Mouse (Mus musculus): Measurements from ENCODE around the gene Taar9.
"Not testable (repeated sequence)": the region's sequence is repeated elsewhere in the genome, so short reads cannot be mapped to it uniquely, and the experiment has no call there.

Taar9 gene

DNA sequence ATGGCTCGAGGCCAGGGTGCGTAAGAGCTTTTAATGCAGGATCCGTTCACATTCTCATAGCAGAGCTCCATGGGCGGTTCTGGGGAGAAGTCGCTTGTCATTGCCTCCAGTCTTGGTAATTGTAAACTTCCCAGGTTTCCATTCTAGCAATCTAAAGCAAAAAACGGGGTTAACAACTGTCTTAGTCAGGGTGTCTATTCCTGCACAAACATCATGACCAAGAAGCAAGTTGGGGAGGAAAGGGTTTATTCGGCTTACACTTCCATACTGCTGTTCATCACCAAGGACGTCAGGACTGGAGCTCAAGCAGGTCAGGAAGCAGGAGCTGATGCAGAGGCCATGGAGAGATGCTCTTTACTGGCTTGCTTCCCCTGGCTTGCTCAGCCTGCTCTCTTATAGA, at the start of gene Taar9:
Taar9 (minus strand) TSS at position 101 of the 400 bp plus-strand sequence.
- not testable (repeated sequence) for DNase-seq (ENCODE audit: low read depth, low spot score)

- DNase-seq (ENCODE audit: low read depth, low spot score): no peak
Measured at GRCm38 (mm10) chr10:24158470-24159254, 49.3 kb upstream of the Taar9 start.

- DNase-seq (ENCODE audit: low read depth, low spot score): no peak
Measured at GRCm38 (mm10) chr10:24150086-24150485, 40.8 kb upstream of the Taar9 start.

- DNase-seq (ENCODE audit: low read depth, low spot score): peak; percentile 86
Measured at GRCm38 (mm10) chr10:24149135-24149781, 39.9 kb upstream of the Taar9 start, which contains the start of gene Stx7. Gene Stx7 (plus strand): TSS chr10:24149302.

DNA sequence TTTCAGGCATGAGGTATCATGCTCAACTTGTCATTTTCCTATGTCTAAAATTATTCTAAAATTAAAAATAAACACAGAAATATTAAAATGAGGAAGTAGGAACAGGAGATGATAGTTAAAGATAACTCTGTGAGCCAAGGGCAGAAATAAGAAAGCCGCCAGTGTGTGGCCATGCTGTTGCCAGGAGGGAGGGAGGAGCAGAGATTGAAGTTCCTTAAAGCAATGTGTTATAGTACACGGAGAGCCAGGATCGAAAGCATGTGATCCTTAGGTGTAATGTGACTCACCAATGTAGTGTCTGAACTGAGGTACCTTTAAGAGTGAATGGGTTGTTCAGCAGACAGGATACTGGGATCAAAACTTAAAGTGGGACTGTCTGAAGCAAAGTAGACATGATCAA, 33.4 kb upstream of the Taar9 start:
- DNase-seq (ENCODE audit: low read depth, low spot score): no peak

DNA sequence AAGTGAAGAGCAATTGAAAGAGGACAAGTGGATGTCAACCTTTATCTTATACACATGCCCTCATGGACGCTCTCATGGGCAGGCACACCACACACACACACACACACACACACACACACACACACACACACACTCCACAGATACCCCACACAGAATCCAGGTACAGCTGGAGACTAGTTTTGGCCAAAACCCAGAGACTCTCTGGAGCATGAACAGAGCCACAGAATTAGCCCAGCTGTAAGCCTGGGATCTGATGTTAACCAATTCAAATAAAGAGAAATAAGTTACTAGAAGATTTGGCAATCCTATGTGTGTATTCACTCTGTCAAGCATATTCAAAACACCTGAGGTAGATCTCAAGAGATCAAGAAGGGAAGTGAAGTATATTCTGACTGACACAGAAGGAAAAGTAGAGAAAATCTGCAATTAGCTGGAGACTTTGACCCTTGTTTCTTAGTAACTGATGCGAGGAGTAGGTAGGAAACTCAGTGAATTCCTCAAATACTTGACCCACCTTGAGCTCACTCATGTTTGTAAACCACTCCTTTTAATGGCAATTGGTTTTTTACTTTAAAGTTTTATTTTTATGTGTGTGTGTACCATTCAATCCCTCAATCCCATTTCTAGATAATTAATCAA, 29.4 kb upstream of the Taar9 start:
- no peak for DNase-seq (ENCODE audit: low read depth, low spot score)

GRCm38 (mm10) chr10:24134071-24134645, 24.8 kb upstream of the Taar9 start:
- no peak for DNase-seq (ENCODE audit: low read depth, low spot score)

- DNase-seq (ENCODE audit: low read depth, low spot score): no peak
Measured at GRCm38 (mm10) chr10:24133132-24133531, 23.8 kb upstream of the Taar9 start.

DNA sequence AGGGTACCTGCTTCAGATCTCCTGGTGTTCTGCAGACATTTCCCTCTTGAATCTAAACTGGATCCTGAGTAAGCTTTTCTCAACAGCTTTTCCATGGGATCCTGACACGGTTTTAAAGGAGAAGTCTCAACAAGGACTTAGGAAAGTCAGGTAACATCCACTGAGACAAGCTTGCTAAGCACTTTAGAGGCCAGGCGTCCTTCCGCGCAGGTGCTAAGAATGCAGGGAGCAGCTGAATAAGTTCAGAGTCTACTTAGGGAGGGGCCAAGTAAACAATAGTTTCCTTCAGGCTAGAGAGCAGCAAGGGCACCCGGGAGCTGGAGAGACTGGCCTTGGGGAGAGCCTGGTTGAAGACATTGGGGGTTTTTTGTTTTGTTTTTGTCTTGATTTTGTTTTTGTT, 22.9 kb upstream of the Taar9 start:
- DNase-seq (ENCODE audit: low read depth, low spot score): no peak

DNA sequence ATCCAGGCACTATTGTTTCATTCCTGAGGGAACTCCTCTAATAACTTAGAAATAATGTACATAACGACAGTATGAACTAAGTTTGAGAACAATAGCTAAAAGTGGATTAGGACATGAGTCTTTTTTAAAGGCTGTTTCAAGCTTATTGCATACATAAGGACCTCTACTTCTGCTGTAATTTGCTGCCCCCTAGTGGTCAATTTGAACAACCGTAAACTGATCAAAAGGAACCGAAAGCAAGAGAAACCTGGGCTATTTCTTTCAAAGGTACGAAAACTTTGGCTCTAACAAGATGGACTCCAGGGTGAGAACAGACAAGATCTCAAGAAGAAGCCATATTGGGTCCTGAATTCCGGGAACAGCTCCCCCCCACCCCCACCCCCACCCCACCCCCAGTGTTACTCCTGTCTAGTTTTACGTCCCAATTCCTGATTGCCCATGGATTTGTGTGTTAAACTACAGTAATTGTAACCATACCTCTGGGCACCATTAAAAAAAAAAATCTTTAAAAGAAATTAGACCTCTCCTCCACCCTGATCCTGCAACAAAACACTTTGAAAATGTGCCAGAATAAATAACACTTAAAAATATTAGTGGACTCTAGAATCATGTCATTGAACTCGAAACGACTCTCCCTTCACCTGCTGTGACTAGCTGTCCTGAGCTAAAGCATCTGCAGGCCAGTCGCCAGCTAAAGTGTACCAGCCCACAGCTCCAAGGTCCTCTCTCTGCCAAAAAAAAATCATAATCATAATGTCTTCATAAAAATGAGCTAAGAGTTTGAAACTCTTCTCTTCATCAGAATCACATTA, 22.3 kb upstream of the Taar9 start:
- peak; percentile 66 for DNase-seq (ENCODE audit: low read depth, low spot score)

- peak; percentile 56 for DNase-seq (ENCODE audit: low read depth, low spot score)
Measured at GRCm38 (mm10) chr10:24111116-24111778, 1.9 kb upstream of the Taar9 start.

- no peak for DNase-seq (ENCODE audit: low read depth, low spot score)
Measured at GRCm38 (mm10) chr10:24108236-24108635, 1.1 kb downstream of the Taar9 start.

GRCm38 (mm10) chr10:24107747-24108146, 1.6 kb downstream of the Taar9 start:
- no peak for DNase-seq (ENCODE audit: low read depth, low spot score)

- DNase-seq (ENCODE audit: low read depth, low spot score): not testable (repeated sequence)
Measured at GRCm38 (mm10) chr10:24103299-24103698, 6.0 kb downstream of the Taar9 start.

GRCm38 (mm10) chr10:24101812-24102211, 7.5 kb downstream of the Taar9 start, which contains the start of gene Taar8c:
Gene Taar8c (minus strand): TSS chr10:24101912.
- DNase-seq (ENCODE audit: low read depth, low spot score): not testable (repeated sequence)

DNA sequence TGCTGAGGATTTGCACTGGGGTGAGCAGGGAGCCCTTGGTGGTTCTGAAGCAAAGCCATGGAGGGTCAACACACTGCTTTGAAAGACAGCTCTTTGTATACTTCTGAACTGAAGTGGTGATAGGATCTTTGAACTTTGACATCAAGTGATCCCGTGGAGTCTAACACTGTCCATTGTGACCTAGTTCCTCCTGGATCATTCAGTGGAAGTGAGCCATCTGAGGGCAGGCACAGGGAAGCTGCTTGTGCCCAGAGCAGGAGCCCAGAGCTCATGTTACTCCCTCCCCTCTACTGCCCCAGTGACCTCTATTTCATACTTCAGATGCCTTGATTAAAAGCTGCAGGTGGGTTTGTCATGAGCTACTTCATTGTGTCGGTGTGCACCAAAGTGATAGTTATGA, 12.3 kb downstream of the Taar9 start:
- DNase-seq (ENCODE audit: low read depth, low spot score): not testable (repeated sequence)

- no peak for DNase-seq (ENCODE audit: low read depth, low spot score)
Measured at GRCm38 (mm10) chr10:24092194-24092593, 17.1 kb downstream of the Taar9 start, which contains the start of gene Taar8b. Gene Taar8b (minus strand): TSS chr10:24092294.

- no peak for DNase-seq (ENCODE audit: low read depth, low spot score)
Measured at GRCm38 (mm10) chr10:24087168-24087567, 22.2 kb downstream of the Taar9 start.

DNA sequence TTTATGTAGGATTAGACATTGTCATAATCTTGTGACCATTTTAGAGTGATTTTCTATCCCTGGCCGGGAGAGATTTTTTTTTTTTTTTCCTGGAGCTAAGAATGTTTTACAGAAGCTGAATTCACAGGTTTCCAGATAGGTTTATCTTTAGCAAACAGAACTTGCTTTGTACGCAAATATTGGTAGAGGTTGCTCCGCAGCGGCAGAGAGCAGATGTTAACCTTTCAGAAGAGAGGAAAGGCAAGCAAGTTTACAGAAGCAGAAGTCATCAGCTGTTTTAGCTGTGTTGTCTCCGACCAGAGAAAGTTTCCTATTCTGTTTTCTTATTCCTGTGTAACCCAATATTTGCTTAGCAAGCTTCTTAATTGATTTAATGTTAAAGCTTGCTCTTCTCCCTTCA, 22.8 kb downstream of the Taar9 start:
- DNase-seq (ENCODE audit: low read depth, low spot score): no peak

DNA sequence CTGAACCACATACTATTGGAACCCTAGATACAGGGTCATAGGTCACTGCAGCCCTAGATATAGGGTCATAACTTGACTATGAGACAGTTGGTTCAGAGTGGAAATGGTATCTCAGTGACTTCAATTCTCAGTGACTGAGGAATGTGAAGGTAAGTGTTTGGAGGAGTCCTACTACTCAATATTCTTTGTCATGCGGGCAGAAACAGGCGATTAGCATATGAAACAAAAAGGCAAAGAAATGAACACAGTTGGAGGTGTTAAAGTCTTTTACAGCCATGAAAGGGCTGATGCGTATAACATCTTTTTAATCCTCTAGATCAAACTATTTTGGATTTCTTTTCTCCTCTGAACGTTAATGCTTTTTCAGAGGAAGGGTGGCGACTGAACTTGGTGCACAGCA, 23.4 kb downstream of the Taar9 start:
- no peak for DNase-seq (ENCODE audit: low read depth, low spot score)

DNA sequence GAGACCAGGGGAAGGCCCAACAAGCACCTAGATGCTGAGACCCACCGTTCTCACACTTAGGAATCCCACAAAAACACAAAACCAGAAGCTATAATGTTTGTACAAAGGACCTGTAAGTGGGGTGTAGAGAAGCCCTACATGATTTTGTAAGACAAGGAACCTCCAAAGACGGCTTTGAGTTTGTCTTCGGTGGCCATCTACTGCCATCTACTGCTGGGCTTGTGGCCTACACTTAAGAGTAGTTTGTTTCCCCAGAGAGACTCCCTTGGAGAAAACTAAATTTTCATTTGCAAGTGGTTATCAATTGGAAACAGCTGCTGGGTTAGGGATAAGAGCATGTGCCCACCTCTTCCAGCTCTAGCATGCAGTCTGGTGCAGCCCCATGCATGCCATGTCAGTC, 29.2 kb downstream of the Taar9 start:
- DNase-seq (ENCODE audit: low read depth, low spot score): peak; percentile 24
